Mouse (Mus musculus): ENCODE measurements around the gene Galntl5.
"Not testable (repeated sequence)": the region's sequence is repeated elsewhere in the genome, so short reads cannot be mapped to it uniquely, and the experiment has no call there.

Galntl5 gene

DNA sequence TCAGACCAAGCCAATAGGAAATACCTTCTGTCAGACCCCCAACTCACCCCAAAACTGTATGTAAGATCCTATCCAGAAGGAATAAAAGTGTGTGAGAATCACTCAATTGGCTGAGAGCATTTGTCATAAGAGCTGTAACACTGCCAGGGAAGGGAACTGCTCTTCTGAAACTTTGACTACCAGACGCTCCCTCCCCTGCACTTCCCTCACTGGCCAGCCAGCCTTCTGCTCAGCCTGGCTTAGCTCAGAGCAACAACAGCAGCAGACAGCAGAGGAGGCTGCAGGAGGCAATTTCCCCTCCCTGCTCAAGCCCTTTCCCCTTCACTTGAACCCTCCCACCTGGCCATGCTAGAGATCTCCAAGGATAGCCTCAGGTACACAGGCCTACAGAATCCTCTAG, 30.6 kb downstream of the Galntl5 start:
- DNase-seq = no peak

DNA sequence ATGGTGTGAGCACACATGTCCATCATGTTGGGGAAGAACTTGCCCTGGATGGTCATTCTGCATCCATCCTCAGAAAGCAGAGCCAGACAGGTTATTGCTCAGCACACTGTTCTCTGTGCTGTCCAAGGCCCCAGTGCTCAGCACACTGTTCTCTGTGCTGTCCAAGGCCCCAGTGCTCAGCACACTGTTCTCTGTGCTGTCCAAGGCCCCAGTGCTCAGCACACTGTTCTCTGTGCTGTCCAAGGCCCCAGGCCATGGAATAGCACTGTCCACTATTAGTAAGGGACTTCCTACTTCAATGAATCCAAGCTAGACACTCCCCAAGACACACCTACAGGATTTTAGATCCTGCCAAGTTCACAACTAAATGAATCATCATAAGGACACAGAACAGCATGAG, 32.0 kb downstream of the Galntl5 start:
- not testable (repeated sequence) for DNase-seq

DNA sequence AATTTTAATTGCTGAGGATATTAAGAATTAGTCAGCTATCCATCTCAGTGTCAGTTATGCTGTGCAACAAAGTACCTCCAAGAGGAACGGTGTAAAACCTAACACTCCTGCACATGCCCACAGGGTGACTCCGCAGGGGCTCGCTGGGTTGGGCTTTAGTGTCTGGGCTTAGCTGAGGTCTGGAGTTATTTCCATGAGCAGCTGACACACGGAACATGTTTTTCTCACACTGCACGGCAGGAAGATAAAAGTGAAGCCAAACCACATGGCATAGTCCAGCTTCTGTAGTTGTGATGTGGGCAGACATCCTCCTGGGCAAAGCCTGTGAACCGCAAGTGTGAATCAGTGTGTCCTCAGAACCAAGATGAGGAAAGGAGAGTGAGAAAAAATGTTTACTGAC, 33.7 kb downstream of the Galntl5 start:
- DNase-seq = no peak

DNA sequence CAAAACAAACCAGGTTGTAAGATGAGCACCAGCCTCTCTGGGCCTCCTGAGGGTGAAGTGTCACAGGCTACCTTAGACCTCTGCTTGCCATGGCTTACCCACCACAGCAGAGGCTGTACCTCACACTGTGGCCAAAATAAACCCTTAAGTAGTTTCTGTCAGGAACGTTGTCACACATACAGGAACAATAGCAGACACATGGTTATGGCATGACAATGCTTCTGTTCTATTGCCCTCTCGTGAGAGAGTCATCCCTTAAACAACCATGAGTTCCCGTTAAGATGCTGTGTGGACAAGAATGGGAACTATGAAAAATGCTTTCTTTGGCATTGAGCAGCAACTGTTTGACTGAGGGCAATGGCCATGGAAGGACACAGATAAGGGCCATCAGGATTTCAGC, 40.3 kb downstream of the Galntl5 start, which contains the start of gene Galnt11:
Gene Galnt11, plus strand, starts transcription at position 301 of the 400 bp plus-strand sequence.
- no peak for DNase-seq

DNA sequence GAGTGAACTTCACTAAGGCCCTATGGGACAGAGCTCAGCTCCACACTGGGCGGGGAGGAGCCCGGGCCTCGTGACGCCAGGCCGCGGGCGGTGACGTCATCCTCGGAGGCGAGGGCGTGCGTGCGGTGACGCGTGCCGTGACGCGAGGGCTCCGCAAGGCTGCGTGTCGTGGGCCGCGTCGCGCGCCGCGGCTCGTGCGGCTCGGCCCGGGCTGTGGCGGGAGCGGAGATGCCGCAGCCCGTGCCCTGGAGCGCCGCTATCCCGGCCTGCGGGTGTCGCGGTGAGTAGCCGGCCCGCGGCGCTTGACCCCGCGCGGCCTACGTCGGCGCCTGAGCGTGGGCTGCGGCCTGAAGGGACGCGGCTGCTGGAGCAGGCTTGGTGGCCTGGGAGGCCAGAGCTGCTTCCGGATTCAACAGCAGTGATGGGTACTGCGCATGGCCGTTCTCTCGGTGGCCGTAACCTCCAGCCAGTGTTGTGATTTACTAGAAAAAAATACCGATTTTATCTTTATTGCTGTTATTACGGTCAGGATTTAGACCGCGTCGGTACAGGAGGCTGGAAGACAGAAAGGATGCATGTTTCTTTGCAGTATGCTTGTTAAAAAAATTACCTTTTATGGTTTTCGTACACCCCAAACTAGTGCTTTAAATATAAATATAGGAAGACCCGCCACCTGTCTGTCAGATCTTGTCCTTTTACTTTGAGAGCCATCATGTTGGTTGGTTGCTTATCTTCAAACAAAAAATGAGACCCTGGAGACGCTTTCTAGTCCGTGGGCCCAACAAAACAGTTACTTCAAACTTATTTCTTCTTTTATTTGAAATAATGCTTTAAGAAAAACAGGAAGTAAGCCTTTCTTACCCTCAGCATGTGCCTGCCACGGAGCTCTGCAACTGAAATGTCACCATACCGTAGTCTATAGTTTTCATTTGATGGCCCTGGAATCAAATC, 41.8 kb downstream of the Galntl5 start, which contains the start of gene E130116L18Rik:
Gene E130116L18Rik, minus strand, starts transcription at position 402 of the 951 bp plus-strand sequence.
- DNase-seq = peak; percentile 90

DNA sequence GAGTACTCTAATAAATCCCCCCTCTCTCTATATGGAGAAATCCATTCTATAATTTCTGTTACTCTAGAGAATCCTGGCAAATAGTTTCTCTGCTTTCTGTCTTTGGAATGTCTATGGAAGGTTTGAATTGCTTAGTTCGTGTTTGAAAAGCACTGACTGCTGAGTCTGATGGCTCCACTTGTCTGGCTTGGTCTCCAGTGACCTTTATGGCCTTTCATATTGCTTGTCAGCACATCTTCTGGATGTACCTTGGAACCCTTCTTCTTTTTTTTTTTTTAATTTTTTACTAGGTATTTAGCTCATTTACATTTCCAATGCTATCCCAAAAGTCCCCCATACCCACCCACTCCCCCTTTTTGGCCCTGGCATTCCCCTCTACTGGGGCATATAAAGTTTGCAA, 43.1 kb downstream of the Galntl5 start:
- not testable (repeated sequence) for DNase-seq

DNA sequence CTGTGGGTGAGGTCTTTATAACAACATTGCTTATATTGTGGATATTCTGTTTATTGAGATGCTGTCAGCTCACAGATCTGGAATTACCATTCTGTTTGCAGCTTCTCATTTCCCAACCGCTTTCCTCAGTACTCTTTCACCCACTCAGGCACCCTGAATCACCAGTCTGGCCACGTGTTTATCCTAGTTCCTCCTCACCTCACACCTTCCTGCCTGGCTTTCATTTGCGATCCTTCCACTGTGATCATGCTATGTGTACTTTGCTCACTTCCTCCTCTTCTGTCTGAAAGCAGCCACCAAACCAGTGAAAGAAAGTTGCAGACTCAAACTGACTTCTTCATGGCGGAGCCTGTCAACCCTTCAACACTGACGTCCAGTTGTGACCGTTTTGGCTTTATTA, 61.8 kb downstream of the Galntl5 start:
- DNase-seq = no peak

DNA sequence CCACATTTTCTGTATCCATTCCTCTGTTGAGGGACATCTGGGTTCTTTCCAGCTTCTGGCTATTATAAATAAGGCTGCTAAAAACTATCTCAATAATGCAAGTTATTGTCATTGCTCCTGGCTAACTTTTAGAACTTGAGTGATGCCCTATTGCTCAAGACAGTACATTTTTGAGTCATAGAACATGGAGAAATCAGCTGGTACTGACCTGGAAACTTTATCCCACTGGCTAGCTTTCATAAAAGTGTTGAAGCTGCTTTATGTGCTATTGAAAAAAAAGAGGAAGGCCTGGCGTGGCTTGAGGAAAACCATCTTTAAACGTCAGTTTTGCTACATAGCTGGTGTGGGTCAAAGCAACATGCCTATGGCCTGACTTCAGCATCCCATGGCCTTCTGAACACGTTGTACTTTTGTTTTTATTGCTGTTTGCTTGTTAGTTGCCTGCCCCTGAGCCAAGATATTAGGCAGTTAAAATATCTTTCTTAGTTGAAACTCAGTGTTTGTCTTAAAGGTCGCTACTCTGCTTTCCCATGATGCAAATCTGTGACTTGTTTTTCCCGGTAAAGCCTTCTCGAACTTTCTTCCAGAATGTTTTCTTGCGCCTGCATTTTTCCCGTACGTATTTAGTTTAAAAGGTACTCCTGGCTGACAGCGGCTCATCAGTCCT, 64.7 kb downstream of the Galntl5 start:
- DNase-seq = no peak

DNA sequence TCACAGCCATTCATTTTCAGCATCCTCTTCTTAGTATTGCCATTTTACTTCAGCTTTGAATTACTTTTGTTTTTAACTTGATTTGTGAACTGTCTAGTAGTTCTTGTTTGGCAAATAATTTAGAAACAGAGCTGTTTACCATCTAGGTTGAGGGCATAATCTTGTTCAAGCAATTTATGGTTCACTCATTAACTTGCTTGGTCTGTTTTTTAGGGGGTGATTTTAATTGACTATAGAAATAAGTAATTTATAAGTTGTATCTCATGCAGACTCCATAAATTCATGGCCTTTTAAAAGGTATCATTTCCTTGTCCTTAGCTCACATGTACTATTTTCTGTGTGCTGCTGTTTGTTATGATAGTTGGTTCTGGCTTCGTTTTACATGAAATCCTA, 65.2 kb downstream of the Galntl5 start:
- DNase-seq = no peak

DNA sequence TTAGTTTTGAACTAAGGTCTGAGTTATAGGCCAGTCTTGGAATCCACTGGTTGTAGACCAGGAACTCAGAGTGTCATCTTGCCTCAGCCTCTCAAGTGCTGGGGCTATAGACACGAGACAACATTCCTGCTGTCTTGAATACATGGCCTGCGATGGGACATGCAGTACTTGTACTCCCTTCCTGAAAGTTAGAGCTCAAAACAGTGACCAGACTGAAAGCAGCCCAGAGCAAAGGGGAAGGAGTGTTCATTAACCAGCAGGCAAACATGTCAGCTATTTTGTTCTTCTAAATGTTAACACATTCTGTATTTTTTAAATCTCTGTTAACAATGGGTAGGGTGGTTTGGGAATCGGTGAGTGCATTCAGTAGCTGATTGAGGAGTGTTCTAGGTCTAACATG, 65.8 kb downstream of the Galntl5 start:
- no peak for DNase-seq

DNA sequence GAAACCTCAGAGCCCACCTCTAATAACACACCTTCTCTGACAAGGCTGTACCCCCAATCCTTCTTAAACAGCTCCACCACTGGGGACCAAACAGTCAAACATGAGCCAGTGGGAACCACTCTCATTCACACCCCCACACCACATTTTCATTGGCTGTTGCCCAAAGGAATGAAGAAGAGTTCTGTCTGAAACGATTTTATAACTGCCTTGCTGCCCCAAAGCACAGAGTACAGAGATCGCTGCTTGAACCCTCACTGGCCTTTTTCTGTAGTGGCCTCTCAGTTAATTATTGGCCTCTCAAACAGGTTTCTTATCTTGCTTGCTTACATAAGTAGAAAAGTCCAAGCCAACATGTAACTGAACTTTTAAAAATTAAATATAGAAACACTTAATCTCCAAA, 71.2 kb downstream of the Galntl5 start:
- DNase-seq = no peak

DNA sequence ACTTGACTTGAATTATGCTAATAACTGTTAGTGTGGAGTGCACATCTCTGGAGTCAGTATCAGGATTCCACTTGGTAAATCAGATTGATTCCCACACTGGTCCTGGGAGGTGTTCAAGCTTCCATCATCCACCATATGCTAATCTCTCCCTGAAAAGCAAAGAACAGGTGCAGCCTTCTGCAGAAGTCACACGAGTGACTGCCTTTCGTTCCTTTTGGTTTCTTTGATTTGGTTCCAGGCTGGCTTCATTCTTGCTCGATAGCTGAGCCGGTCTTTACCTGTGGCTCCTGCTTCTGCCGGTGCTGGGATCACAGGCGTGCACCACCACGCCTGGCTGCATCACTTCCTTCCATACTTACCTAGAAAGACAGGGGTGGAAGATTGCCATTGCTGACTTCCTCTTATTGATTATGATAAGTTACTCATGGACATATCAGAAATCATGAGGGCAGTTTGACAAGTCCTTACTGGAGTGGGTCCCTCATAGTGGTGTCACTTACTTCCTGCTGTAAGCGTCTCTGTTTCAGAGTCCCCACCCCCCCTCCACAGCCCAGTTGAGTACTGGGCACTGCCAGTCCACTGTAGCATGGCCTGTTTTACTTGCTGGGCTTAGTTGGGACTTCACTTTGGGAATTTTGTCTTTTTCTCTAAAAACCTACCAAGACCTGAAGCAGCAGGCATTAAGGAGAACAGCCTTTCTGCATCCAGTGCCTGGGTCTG, 71.7 kb downstream of the Galntl5 start:
- no peak for DNase-seq

DNA sequence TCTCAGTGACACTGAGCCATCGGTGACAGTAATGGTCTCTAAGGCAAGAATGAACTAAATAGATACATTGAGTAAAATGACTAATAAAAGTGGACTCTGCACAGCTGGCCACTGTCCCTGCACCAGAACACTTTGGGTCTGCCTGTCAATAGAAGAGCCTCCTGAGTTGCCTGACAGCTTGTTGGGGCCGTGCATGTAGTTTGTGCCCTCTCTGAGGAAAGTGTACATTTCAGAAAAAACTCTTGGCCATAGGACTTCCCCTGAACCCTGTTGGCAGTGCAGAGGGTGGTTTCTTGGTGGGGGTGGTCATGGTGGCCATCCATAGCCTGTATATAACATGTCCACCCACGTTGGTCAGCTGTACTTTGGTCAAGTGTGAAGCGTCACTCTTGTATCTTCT, 73.2 kb downstream of the Galntl5 start:
- no peak for DNase-seq

DNA sequence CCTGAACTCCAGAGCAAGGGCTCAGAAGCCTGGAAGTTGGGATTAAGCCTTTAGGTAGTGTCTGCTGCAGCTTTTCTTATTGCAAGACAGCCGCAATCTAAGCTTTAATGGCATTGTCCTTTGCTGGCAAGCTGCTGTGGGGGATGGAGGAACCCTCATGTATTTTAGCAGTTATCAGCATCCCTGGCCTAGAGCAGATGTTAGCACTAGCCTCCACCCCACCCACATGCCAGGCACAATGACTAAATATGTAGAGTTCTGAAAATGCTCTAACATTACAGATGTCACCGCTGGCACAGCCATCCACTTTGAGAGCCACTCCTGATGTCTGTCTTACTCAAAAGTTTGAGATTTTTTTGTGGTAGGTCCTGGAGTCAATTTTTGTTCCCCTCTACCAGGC, 75.4 kb downstream of the Galntl5 start:
- no peak for DNase-seq

DNA sequence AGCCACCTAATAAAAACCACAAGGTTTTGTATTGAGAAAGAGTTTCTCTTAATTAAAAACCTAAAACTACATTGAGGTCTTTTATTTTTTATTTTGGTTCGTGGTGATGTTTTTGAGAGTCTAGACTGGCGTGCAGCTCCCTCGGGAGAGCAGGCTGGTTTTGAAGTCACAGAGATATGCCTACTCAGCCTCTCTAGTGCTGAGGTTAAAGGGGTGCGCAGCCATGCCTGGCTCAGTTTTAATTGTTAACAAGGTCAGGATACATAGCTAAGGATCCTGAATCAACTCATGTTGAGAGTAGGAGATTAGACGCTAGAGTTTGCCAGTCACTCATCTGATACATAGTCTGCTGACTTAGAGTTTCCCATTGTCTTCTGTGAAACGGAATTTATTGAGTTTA, 80.2 kb downstream of the Galntl5 start:
- DNase-seq = no peak

DNA sequence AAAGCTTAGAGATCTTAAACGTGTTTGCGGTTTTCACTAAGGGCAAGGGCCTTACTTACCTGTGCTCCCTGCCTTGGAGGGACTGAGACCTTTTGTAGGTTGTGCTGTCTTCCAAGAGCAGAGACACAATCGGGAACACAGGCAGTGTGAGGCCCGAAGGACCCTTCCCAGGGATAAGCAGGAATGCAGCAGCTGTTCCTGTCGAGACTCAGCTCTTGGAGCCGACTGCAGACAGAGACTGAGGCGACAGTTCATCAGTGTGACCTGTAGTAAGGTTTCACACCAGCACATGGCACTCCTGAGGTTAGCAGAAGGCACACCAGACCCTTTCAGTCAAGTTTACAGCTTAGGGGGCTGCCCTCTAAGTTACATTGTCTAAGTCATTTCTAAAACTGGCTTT, 81.0 kb downstream of the Galntl5 start:
- no peak for DNase-seq

DNA sequence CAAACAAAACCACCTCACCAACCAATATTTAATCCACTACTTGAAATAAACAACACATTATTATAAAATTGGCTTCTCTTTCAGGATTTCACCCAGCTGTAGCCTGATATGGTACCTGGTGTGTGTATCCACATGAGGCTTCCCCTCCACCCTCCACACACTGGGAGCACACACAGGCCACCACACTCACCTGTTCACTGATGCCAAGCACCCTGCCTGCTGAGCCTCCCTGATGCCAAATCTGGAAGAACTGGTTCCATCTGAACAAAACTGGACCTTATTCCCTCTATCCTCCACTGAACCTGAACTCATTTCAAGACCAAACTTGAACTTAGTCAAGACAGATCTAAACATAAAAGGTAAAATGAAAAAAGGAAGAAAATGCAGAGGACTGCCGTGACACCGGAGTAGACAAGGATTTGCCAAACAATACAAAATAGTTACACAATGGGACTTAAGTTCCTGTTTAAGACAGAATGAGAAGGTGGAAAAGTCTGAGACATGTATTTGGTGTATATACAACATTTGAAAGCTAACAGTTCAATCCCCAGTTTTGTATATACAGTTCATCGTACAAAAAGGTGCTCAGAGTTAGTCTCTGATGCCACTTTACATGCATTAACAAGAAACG, 87.1 kb downstream of the Galntl5 start:
- DNase-seq = no peak

All from cerebellum, adult 11-12 months (tissue).